Mouse (Mus musculus) liver, embryonic 14.5 days (tissue): ENCODE measurements at regions not wholly inside any gene's neighbourhood (a gene's known extent, or its start where the extent isn't known, plus 50 kb on each side); places are given as distances from the start of the nearest gene placed in this dataset.
"Not testable (repeated sequence)": the region's sequence is repeated elsewhere in the genome, so short reads cannot be mapped to it uniquely, and the experiment has no call there.

Source experiments
- ATAC-seq: fragments of 200-750 bp; cut with Nextera tagmentation; 2 replicates; pipeline ENCODE4 v1.8.0; 2017; ENCODE audit warnings: moderate number of reproducible peaks, mild to moderate bottlenecking, moderate library complexity; ENCODE audit not compliant: insufficient read depth
- DNase-seq, 3 experiments: peaks; one replicate each; pipeline ENCODE4 v3.0.0-alpha.2; 2012 to 2013; ENCODE audit warnings: low read depth in 3 of 3, low spot score in 3 of 3
- H3K27ac ChIP-seq: fragments of 300-500 bp; sonication (generic); 2 replicates; pipeline ENCODE4 v1.5.1; 2014; ENCODE audit warnings: moderate library complexity, mild to moderate bottlenecking, control low read depth, inconsistent platforms
- H3K27me3 ChIP-seq: fragments of 300-500 bp; sonication (generic); 2 replicates; pipeline ENCODE4 v1.6.1; 2014; ENCODE audit warnings: mild to moderate bottlenecking, low read length, moderate library complexity; ENCODE audit not compliant: control insufficient read depth, insufficient read depth
- H3K36me3 ChIP-seq: fragments of 300-500 bp; sonication (generic); replicated peaks from 2 replicates; pipeline ENCODE4 v1.6.1; 2014; ENCODE audit warnings: low read depth; ENCODE audit not compliant: control insufficient read depth, insufficient read depth
- H3K4me1 ChIP-seq, 2 experiments: fragments of 200-500 bp in 1 of 2; fragments of 300-500 bp in 1 of 2; sonication (generic) in 1 of 2; replicated peaks; 2 replicates each; pipeline ENCODE4 v1.6.1; 2012 to 2014; ENCODE audit warnings: antibody characterized with exemption in 1 of 2, inconsistent platforms in 1 of 2, low read length in 1 of 2; ENCODE audit not compliant: control insufficient read depth in 2 of 2, insufficient read depth in 2 of 2
- H3K4me2 ChIP-seq: fragments of 300-500 bp; sonication (generic); 2 replicates; pipeline ENCODE4 v1.6.1; 2014; ENCODE audit warnings: low read depth, mild to moderate bottlenecking, control low read depth, moderate library complexity
- H3K4me3 ChIP-seq, 2 experiments: fragments of 200-500 bp in 1 of 2; fragments of 300-500 bp in 1 of 2; sonication (generic) in 1 of 2; 2 replicates each; pipeline ENCODE4 v1.5.1; 2012 to 2014; ENCODE audit warnings: low read depth in 2 of 2, low read length in 2 of 2, mild to moderate bottlenecking in 2 of 2, control low read depth in 1 of 2, inconsistent platforms in 1 of 2, moderate library complexity in 1 of 2; ENCODE audit not compliant: insufficient read depth in 1 of 2
- H3K9ac ChIP-seq: fragments of 300-500 bp; sonication (generic); replicated peaks from 2 replicates; pipeline ENCODE4 v1.6.1; 2014; ENCODE audit warnings: mild to moderate bottlenecking, control low read depth, moderate library complexity
- H3K9me3 ChIP-seq: fragments of 300-500 bp; sonication (generic); 2 replicates; pipeline ENCODE4 v1.6.1; 2016; ENCODE audit warnings: low read length, mixed read lengths; ENCODE audit not compliant: control insufficient read depth
- CTCF ChIP-seq: IDR thresholded peaks from 2 replicates; pipeline ENCODE4 v1.5.1; 2016; ENCODE audit warnings: antibody characterized with exemption, low read depth, control low read depth
- EP300 ChIP-seq: IDR thresholded peaks from 2 replicates; pipeline ENCODE4 v1.6.1; 2016; ENCODE audit warnings: antibody characterized with exemption, low read depth
- WGBS: fragments of 180-500 bp; shearing (Covaris S2); extraction: QIAGEN DNeasy Blood & Tissue Kit; methylation state at CpG from one replicate; pipeline ENCODE4 v1.1.7; 2014; ENCODE audit not compliant: insufficient replicate concordance; 5-methylcytosine and 5-hydroxymethylcytosine counted together

GRCm38 (mm10) chr8:112269214-112269566, 254.4 kb upstream of the Gm6793 start:
- Histone ChIP-seq H3K9ac (no peak overlapping the region), H3K27ac (no peak overlapping the region), H3K36me3 (no peaks in the 10 kb centered on the region), H3K4me1 (no peaks in the 10 kb centered on the region), H3K4me3 (no peak overlapping the region), H3K9me3 (no peaks in the 10 kb centered on the region), H3K27me3 (no peaks in the 10 kb centered on the region), H3K4me2 (no peak overlapping the region)
- 55% methylated on average over 8 of the region's 8 CpGs for WGBS
- DNase-seq: no peak
- ATAC-seq: no peak
- TF ChIP-seq CTCF (no peak), EP300 (no peak)

- no peak for DNase-seq
- Histone ChIP-seq H3K27me3 (no peaks in the 10 kb centered on the region), H3K4me3 (no peak overlapping the region), H3K9ac (no peak overlapping the region), H3K9me3 (no peaks in the 10 kb centered on the region), H3K27ac (no peak overlapping the region), H3K4me2 (no peak overlapping the region), H3K4me1 (no peaks in the 10 kb centered on the region), H3K36me3 (no peaks in the 10 kb centered on the region)
- 59% methylated on average over 9 of the region's 9 CpGs for WGBS
- ATAC-seq: no peak
- TF ChIP-seq CTCF: no peak
These were observed 253.8 kb upstream of the Gm6793 start for GRCm38 (mm10) chr8:112268544-112269213.

GRCm38 (mm10) chr8:112257922-112258475, 243.2 kb upstream of the Gm6793 start:
- WGBS: 53% methylated on average over 13 of the region's 13 CpGs
- Histone ChIP-seq H3K27me3 (no peaks in the 10 kb centered on the region), H3K9ac (no peak overlapping the region), H3K4me1 (no peaks in the 10 kb centered on the region), H3K4me3 (no peak overlapping the region), H3K27ac (no peak overlapping the region), H3K9me3 (no peaks in the 10 kb centered on the region), H3K36me3 (no peaks in the 10 kb centered on the region), H3K4me2 (no peak overlapping the region)
- ATAC-seq (no peak), DNase-seq (no peak)
- no peak for TF ChIP-seq CTCF
- no peak for TF ChIP-seq EP300

- DNase-seq (no peak), ATAC-seq (no peak)
- Histone ChIP-seq H3K27me3 (no peaks in the 10 kb centered on the region), H3K9me3 (no peaks in the 10 kb centered on the region), H3K4me2 (no peak overlapping the region), H3K4me3 (no peak overlapping the region), H3K27ac (no peak overlapping the region), H3K9ac (no peak overlapping the region), H3K36me3 (no peaks in the 10 kb centered on the region), H3K4me1 (no peaks in the 10 kb centered on the region)
- WGBS: 28% methylated on average over 18 of the region's 18 CpGs
- TF ChIP-seq EP300 (no peak), CTCF (no peak)
These were observed 242.6 kb upstream of the Gm6793 start for GRCm38 (mm10) chr8:112257311-112257894.

GRCm38 (mm10) chr8:112246629-112247028, 231.8 kb upstream of the Gm6793 start:
- not testable (repeated sequence) for H3K4me3 ChIP-seq, H3K9me3 ChIP-seq, H3K27ac ChIP-seq, ATAC-seq, H3K4me2 ChIP-seq, H3K9ac ChIP-seq, H3K4me1 ChIP-seq, DNase-seq, H3K27me3 ChIP-seq, H3K36me3 ChIP-seq
- 55% methylated on average over 2 of the region's 2 CpGs for WGBS
